Mouse (Mus musculus) embryo, embryonic 11.5 days (tissue): ENCODE data around the gene Olfr1287.

Source experiments
- DNase-seq: peaks from one replicate; pipeline ENCODE4 v3.0.0-alpha.2; 2012; ENCODE audit warnings: low read depth, low spot score

The Olfr1287 gene

DNA sequence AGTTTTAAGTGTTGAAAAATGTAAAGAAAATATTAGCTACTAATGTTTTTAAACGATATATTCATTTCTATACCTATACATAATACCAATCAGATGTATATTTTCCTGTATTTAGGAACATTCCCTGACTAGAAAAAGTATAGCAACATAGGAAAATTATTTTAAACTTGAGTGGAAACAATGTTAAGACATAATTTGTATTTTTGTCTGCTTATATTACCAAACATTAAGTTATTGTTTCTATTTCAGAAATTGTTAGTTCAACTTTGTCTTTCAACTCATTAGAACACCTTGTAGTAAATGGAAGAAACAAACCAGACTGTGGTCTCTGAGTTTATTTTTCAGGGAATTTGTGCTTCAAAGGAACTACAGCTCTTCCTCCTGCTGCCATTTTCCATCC, at the start of gene Olfr1287:
Gene Olfr1287, plus strand, starts transcription at position 301 of the 400 bp plus-strand sequence.
- DNase-seq: no peak

GRCm38 (mm10) chr2:111422931-111423330, 26.0 kb upstream of the Olfr1287 start, which contains the start of gene Olfr1286:
TSS of gene Olfr1286 (minus strand) at chr2:111423115.
- no peak for DNase-seq

DNA sequence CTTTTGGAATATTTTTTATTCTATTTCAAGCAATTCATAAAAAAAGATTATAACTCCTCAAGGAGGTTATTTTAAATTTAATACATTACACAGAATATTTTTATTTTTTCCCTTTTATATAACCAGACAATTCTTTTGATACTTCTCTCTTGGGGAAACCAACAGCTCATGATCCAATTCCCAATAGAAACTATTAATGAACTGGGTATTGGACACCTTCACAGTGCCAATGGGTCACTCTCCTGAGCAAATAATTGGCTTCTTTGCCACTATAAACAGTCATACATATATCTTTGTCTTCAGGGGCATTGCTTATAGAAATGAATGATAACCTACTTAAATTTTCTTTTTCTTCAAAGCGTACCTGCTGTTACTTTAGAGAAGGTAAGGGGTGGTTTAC, 24.9 kb downstream of the Olfr1287 start, which contains the start of gene Olfr1288:
Gene Olfr1288, plus strand, starts transcription at position 301 of the 400 bp plus-strand sequence.
- no peak for DNase-seq

GRCm38 (mm10) chr2:111480519-111480918, 31.6 kb downstream of the Olfr1287 start, which contains the start of gene Olfr1289:
TSS of gene Olfr1289 (plus strand) at chr2:111480819.
- no peak for DNase-seq

GRCm38 (mm10) chr2:111493729-111494128, 44.8 kb downstream of the Olfr1287 start, which contains the start of gene Olfr1290:
TSS of gene Olfr1290 (minus strand) at chr2:111493829.
- DNase-seq: no peak

DNA sequence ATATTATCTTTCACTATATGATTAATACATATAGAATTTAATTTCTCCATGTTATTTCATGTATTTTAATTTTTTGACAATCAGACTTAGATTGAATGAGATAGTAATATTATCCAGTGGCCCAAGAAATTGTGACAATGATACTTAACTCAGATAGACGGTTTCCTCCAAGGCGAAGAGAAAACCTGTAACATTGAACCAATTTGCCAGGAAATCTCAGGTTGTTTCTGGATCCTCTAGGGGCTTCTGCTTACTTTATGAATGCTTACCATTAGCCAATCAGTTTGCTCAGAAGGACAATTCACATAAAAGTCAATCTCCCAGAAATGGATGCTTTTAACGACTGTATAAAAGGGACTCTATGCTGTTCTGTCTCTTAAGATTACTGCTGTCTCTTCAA, 47.9 kb downstream of the Olfr1287 start, which contains the start of gene Olfr1291-ps1:
Gene Olfr1291-ps1, plus strand, starts transcription at position 301 of the 400 bp plus-strand sequence.
- no peak for DNase-seq
